Mouse (Mus musculus): ENCODE measurements around the gene Tenm4. TPM values are rescaled to one million over a fixed set of nuclear protein-coding genes. Genes with fewer than 3 reads are reported as not detected.
A peak's percentile ranks its signal among the peaks of the same experiment; 100 is the strongest.

The Tenm4 gene
- total RNA-seq, 1 experiment: 38.9 TPM

- H3K27ac ChIP-seq (ENCODE audit: insufficient read depth, low read depth, low read length, poor library complexity, severe bottlenecking): no peak overlapping the region
- no peak for DNase-seq (ENCODE audit: low read depth, low spot score)
Measured at GRCm38 (mm10) chr7:96458992-96459391, 287.9 kb downstream of the Tenm4 start.

GRCm38 (mm10) chr7:96466761-96467160 lies 295.7 kb downstream of the Tenm4 start:
- H3K4me1 ChIP-seq (ENCODE audit: control insufficient read depth in 2 of 2, insufficient read depth in 2 of 2, low read length in 2 of 2, poor library complexity in 1 of 2): no peaks in the 10 kb centered on the region
- no peak overlapping the region for H3K4me3 ChIP-seq (ENCODE audit: insufficient read depth in 1 of 2, low read depth in 1 of 2, low read length in 2 of 2, poor library complexity in 1 of 2, severe bottlenecking in 1 of 2)
- TF ChIP-seq ZC3H11A (IDR thresholded peaks at IDR 0.05; ENCODE audit: borderline replicate concordance, low read depth, low read length) (no peak), MAFK (IDR thresholded peaks at IDR 0.05; ENCODE audit: insufficient read depth, low read depth, low read length) (peak; percentile 93), HCFC1 (IDR thresholded peaks at IDR 0.05; ENCODE audit: borderline replicate concordance, insufficient read depth, low read length) (no peak), ZNF384 (IDR thresholded peaks at IDR 0.05; ENCODE audit: low read depth, low read length) (no peak)
- H3K36me3 ChIP-seq (ENCODE audit: control insufficient read depth, insufficient read depth, low read length, poor library complexity, severe bottlenecking): no peaks in the 10 kb centered on the region
- no peak overlapping the region for H3K27ac ChIP-seq (ENCODE audit: insufficient read depth, low read depth, low read length, poor library complexity, severe bottlenecking)
- DNase-seq (ENCODE audit: low read depth, low spot score): no peak
- H3K9me3 ChIP-seq (ENCODE audit: control insufficient read depth, insufficient read depth, low read depth, low read length): no peaks in the 10 kb centered on the region
- H3K9ac ChIP-seq (ENCODE audit: insufficient read depth, low read depth, low read length, poor library complexity, severe bottlenecking): no peak overlapping the region
- in situ Hi-C loops (cut with MboI; ENCODE audit: low sequenced_read_pairs in 2 of 2, unreplicated experiment in 2 of 2): no loop called here

More at GRCm38 (mm10) chr7:96458992-96459391, 287.9 kb downstream of the Tenm4 start:
- Histone ChIP-seq H3K9ac (ENCODE audit: insufficient read depth, low read depth, low read length, poor library complexity, severe bottlenecking) (no peak overlapping the region), H3K36me3 (ENCODE audit: control insufficient read depth, insufficient read depth, low read length, poor library complexity, severe bottlenecking) (no peaks in the 10 kb centered on the region), H3K9me3 (ENCODE audit: control insufficient read depth, insufficient read depth, low read depth, low read length) (no peaks in the 10 kb centered on the region), H3K4me3 (ENCODE audit: insufficient read depth in 1 of 2, low read depth in 1 of 2, low read length in 2 of 2, poor library complexity in 1 of 2, severe bottlenecking in 1 of 2) (no peak overlapping the region), H3K4me1 (ENCODE audit: control insufficient read depth in 2 of 2, insufficient read depth in 2 of 2, low read length in 2 of 2, poor library complexity in 1 of 2) (no peaks in the 10 kb centered on the region; a peak in 1 of 4 replicates)
- TF ChIP-seq ZC3H11A (IDR thresholded peaks at IDR 0.05; ENCODE audit: borderline replicate concordance, low read depth, low read length) (no peak), ZNF384 (IDR thresholded peaks at IDR 0.05; ENCODE audit: low read depth, low read length) (no peak), MAFK (IDR thresholded peaks at IDR 0.05; ENCODE audit: insufficient read depth, low read depth, low read length) (no peak), CHD2 (IDR thresholded peaks at IDR 0.05; ENCODE audit: low read depth, low read length) (no peak), HCFC1 (IDR thresholded peaks at IDR 0.05; ENCODE audit: borderline replicate concordance, insufficient read depth, low read length) (no peak)
- in situ Hi-C loops (cut with MboI; ENCODE audit: low sequenced_read_pairs in 2 of 2, unreplicated experiment in 2 of 2): no loop called here

GRCm38 (mm10) chr7:96470821-96471220 lies 299.8 kb downstream of the Tenm4 start:
- DNase-seq (ENCODE audit: low read depth, low spot score): no peak
- Histone ChIP-seq H3K9me3 (ENCODE audit: control insufficient read depth, insufficient read depth, low read depth, low read length) (no peaks in the 10 kb centered on the region), H3K36me3 (ENCODE audit: control insufficient read depth, insufficient read depth, low read length, poor library complexity, severe bottlenecking) (no peaks in the 10 kb centered on the region), H3K9ac (ENCODE audit: insufficient read depth, low read depth, low read length, poor library complexity, severe bottlenecking) (no peak overlapping the region), H3K4me3 (ENCODE audit: insufficient read depth in 1 of 2, low read depth in 1 of 2, low read length in 2 of 2, poor library complexity in 1 of 2, severe bottlenecking in 1 of 2) (no peak overlapping the region), H3K27ac (ENCODE audit: insufficient read depth, low read depth, low read length, poor library complexity, severe bottlenecking) (no peak overlapping the region), H3K4me1 (ENCODE audit: control insufficient read depth in 2 of 2, insufficient read depth in 2 of 2, low read length in 2 of 2, poor library complexity in 1 of 2) (no peaks in the 10 kb centered on the region)
- TF ChIP-seq MAFK (IDR thresholded peaks at IDR 0.05; ENCODE audit: insufficient read depth, low read depth, low read length): no peak
- TF ChIP-seq ZC3H11A (IDR thresholded peaks at IDR 0.05; ENCODE audit: borderline replicate concordance, low read depth, low read length): no peak
- TF ChIP-seq HCFC1 (IDR thresholded peaks at IDR 0.05; ENCODE audit: borderline replicate concordance, insufficient read depth, low read length): no peak
- TF ChIP-seq CHD2 (IDR thresholded peaks at IDR 0.05; ENCODE audit: low read depth, low read length): no peak
- TF ChIP-seq ZNF384 (IDR thresholded peaks at IDR 0.05; ENCODE audit: low read depth, low read length): no peak
- in situ Hi-C loops (cut with MboI; ENCODE audit: low sequenced_read_pairs in 2 of 2, unreplicated experiment in 2 of 2): no loop called here

DNA sequence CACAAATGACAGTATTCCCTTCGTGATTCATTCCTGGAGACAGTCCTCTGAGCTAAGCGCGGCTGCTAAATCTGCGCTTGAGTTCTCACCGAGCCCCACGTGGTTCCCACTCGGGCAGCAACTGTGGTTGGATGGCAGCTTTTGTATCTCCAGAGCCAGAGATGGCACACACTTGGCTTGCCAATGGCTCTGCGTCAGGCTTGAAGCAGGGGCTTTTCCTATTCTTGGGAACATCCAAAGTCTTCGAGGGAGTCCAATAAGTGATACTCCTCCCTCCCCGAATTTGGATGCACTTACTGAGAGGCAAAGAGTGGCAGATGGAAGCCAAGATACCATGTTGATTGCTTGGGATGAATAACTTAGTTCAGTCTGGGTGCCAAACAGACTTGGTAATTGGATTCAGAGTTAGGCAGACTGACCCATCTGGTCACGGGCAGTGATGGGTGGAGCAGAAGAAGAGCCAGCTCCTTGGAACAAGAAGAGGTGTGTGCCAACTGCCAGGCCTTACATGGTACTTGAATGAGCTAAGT lies 303.6 kb downstream of the Tenm4 start:
- no peaks in the 10 kb centered on the region for H3K36me3 ChIP-seq (ENCODE audit: control insufficient read depth, insufficient read depth, low read length, poor library complexity, severe bottlenecking)
- no peaks in the 10 kb centered on the region for H3K4me1 ChIP-seq (ENCODE audit: control insufficient read depth in 2 of 2, insufficient read depth in 2 of 2, low read length in 2 of 2, poor library complexity in 1 of 2)
- H3K27ac ChIP-seq (ENCODE audit: insufficient read depth, low read depth, low read length, poor library complexity, severe bottlenecking): no peak overlapping the region
- H3K9ac ChIP-seq (ENCODE audit: insufficient read depth, low read depth, low read length, poor library complexity, severe bottlenecking): no peak overlapping the region
- no peak overlapping the region for H3K4me3 ChIP-seq (ENCODE audit: insufficient read depth in 1 of 2, low read depth in 1 of 2, low read length in 2 of 2, poor library complexity in 1 of 2, severe bottlenecking in 1 of 2)
- H3K9me3 ChIP-seq (ENCODE audit: control insufficient read depth, insufficient read depth, low read depth, low read length): no peaks in the 10 kb centered on the region
- TF ChIP-seq ZC3H11A (IDR thresholded peaks at IDR 0.05; ENCODE audit: borderline replicate concordance, low read depth, low read length) (no peak), HCFC1 (IDR thresholded peaks at IDR 0.05; ENCODE audit: borderline replicate concordance, insufficient read depth, low read length) (no peak), CHD2 (IDR thresholded peaks at IDR 0.05; ENCODE audit: low read depth, low read length) (no peak), MAFK (IDR thresholded peaks at IDR 0.05; ENCODE audit: insufficient read depth, low read depth, low read length) (no peak)
- DNase-seq (ENCODE audit: low read depth, low spot score): no peak
- in situ Hi-C loops (cut with MboI; ENCODE audit: low sequenced_read_pairs in 2 of 2, unreplicated experiment in 2 of 2): no loop called here
